Mouse (Mus musculus) megakaryocyte, embryonic 14.5 days (primary cell): ENCODE data around the gene Ly6g5b.

Experiments used
- FLI1 ChIP-seq: IDR thresholded peaks from 2 replicates; pipeline ENCODE4 v1.6.1; 2012; ENCODE audit warnings: low read length, inconsistent platforms, mixed read lengths
- GATA1 ChIP-seq: IDR thresholded peaks from 3 replicates; pipeline ENCODE4 v1.6.1; 2012; ENCODE audit warnings: mixed read lengths, low read length, inconsistent platforms, borderline replicate concordance

- no peak for TF ChIP-seq GATA1
- TF ChIP-seq FLI1 = no peak
Measured at GRCm38 (mm10) chr17:35104079-35104478, 11.1 kb downstream of the Ly6g5b start.
